Mouse (Mus musculus): Measurements from ENCODE around the gene Gm20517.
"Not testable (repeated sequence)": the region's sequence is repeated elsewhere in the genome, so short reads cannot be mapped to it uniquely, and the experiment has no call there.

DNA sequence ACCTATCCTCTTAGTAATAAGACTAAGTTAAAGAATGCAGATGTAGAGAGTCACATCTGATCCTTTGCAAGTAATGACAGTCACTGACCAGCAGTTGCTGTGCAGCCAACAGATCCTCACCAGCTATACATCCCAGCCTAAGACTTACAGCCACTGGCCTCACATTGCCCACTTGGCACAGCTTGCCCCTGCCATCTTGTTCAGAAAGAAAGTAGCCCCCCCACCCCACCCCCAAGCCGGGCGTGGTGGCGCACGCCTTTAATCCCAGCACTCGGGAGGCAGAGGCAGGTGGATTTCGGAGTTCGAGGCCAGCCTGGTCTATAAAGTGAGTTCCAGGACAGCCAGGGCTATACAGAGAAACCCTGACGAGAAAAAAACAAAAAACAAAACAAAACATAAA, 43.0 kb downstream of the Gm20517 start:
- not testable (repeated sequence) for TF ChIP-seq CTCF (IDR thresholded peaks at IDR 0.05; ENCODE audit: low read depth); EP300 (optimal IDR thresholded peaks at IDR 0.05)

All from stomach, postnatal 0 days (tissue).